Mouse (Mus musculus): ENCODE results near the gene Tsfm.
A peak's percentile ranks its signal among the peaks of the same experiment; 100 is the strongest.

Gene Tsfm

GRCm38 (mm10) chr10:127041774-127042338 lies 11.2 kb upstream of the Tsfm start:
- peak; percentile 93 for DNase-seq (ENCODE audit: low spot score)

GRCm38 (mm10) chr10:127041274-127041766 lies 10.7 kb upstream of the Tsfm start, which contains the start of the genes Mettl1 and Eef1akmt3:
TSS of gene Mettl1 (plus strand) at chr10:127041414.
TSS of gene Eef1akmt3 (minus strand) at chr10:127041513.
- DNase-seq (ENCODE audit: low spot score): peak; percentile 68

GRCm38 (mm10) chr10:127040569-127041214 lies 10.1 kb upstream of the Tsfm start:
- no peak for DNase-seq (ENCODE audit: low spot score)

- DNase-seq (ENCODE audit: low spot score): no peak
Measured at GRCm38 (mm10) chr10:127037641-127038040, 7.0 kb upstream of the Tsfm start.

GRCm38 (mm10) chr10:127036273-127036672 lies 5.6 kb upstream of the Tsfm start:
- DNase-seq (ENCODE audit: low spot score): no peak

GRCm38 (mm10) chr10:127033301-127033741 lies 2.7 kb upstream of the Tsfm start:
- DNase-seq (ENCODE audit: low spot score): no peak

- no peak for DNase-seq (ENCODE audit: low spot score)
Measured at GRCm38 (mm10) chr10:127018422-127018821, 12.2 kb downstream of the Tsfm start.

- DNase-seq (ENCODE audit: low spot score): no peak
Measured at GRCm38 (mm10) chr10:127017071-127017470, 13.6 kb downstream of the Tsfm start.

- DNase-seq (ENCODE audit: low spot score): no peak
Measured at GRCm38 (mm10) chr10:127016488-127016887, 14.2 kb downstream of the Tsfm start.

GRCm38 (mm10) chr10:127003806-127004205 lies 26.8 kb downstream of the Tsfm start:
- DNase-seq (ENCODE audit: low spot score): no peak

GRCm38 (mm10) chr10:127003334-127003733 lies 27.3 kb downstream of the Tsfm start:
- no peak for DNase-seq (ENCODE audit: low spot score)

GRCm38 (mm10) chr10:127002765-127003164 lies 27.9 kb downstream of the Tsfm start:
- no peak for DNase-seq (ENCODE audit: low spot score)

- no peak for DNase-seq (ENCODE audit: low spot score)
Measured at GRCm38 (mm10) chr10:127002056-127002455, 28.6 kb downstream of the Tsfm start.

GRCm38 (mm10) chr10:127001297-127001696 lies 29.3 kb downstream of the Tsfm start:
- no peak for DNase-seq (ENCODE audit: low spot score)

- no peak for DNase-seq (ENCODE audit: low spot score)
Measured at GRCm38 (mm10) chr10:127000529-127000928, 30.1 kb downstream of the Tsfm start, which contains the start of gene Avil. TSS of gene Avil (plus strand) at chr10:127000709.

GRCm38 (mm10) chr10:126997340-126998113 lies 33.1 kb downstream of the Tsfm start:
- DNase-seq (ENCODE audit: low spot score): no peak

GRCm38 (mm10) chr10:126993621-126994020 lies 37.0 kb downstream of the Tsfm start:
- no peak for DNase-seq (ENCODE audit: low spot score)

- DNase-seq (ENCODE audit: low spot score): no peak
Measured at GRCm38 (mm10) chr10:126991676-126992075, 39.0 kb downstream of the Tsfm start.

GRCm38 (mm10) chr10:126990313-126991056 lies 40.2 kb downstream of the Tsfm start:
- DNase-seq (ENCODE audit: low spot score): peak; percentile 94

- no peak for DNase-seq (ENCODE audit: low spot score)
Measured at GRCm38 (mm10) chr10:126988513-126989165, 42.0 kb downstream of the Tsfm start.
